Mouse (Mus musculus) MEL (cell line): ENCODE data around the gene Gm49394. TPM values are rescaled to one million over a fixed set of nuclear protein-coding genes. Genes with fewer than 3 reads are reported as not detected.

Experiments used
- DNase-seq: peaks from one replicate; pipeline ENCODE4 v3.0.0; 2011; ENCODE audit warnings: low read depth, low spot score
- H3K27ac ChIP-seq: 2 replicates; pipeline ENCODE4 v1.5.1; 2012; ENCODE audit warnings: low read depth, mild to moderate bottlenecking, control low read depth, low read length, moderate library complexity; ENCODE audit not compliant: control insufficient read depth
- H3K27me3 ChIP-seq, 2 experiments: fragments of 150-350 bp in 1 of 2; sonication (generic) in 1 of 2; 2 replicates each; pipeline ENCODE4 v1.6.1; 2012; ENCODE audit warnings: low read length in 2 of 2, mild to moderate bottlenecking in 2 of 2, improper control_type of control experiment in 1 of 2, moderate library complexity in 1 of 2; ENCODE audit not compliant: insufficient read depth in 2 of 2, control insufficient read depth in 1 of 2
- H3K36me3 ChIP-seq, 2 experiments: 2 replicates each; pipeline ENCODE4 v1.6.1; 2012 to 2014; ENCODE audit warnings: low read length in 2 of 2, improper control_type of control experiment in 1 of 2, inconsistent platforms in 1 of 2, mild to moderate bottlenecking in 1 of 2; ENCODE audit not compliant: insufficient read depth in 2 of 2, control insufficient read depth in 1 of 2
- H3K4me1 ChIP-seq, 2 experiments: fragments of 150-350 bp in 1 of 2; sonication (generic) in 1 of 2; 2 replicates each; pipeline ENCODE4 v1.6.1; 2012; ENCODE audit warnings: low read length in 2 of 2, improper control_type of control experiment in 1 of 2, mild to moderate bottlenecking in 1 of 2; ENCODE audit not compliant: insufficient read depth in 2 of 2, control insufficient read depth in 1 of 2
- H3K4me3 ChIP-seq, 2 experiments: fragments of 150-350 bp in 1 of 2; sonication (generic) in 1 of 2; 2 replicates each; pipeline ENCODE4 v1.5.1; 2012; ENCODE audit warnings: low read depth in 2 of 2, low read length in 2 of 2, mild to moderate bottlenecking in 2 of 2, moderate library complexity in 2 of 2, control low read depth in 1 of 2, improper control_type of control experiment in 1 of 2; ENCODE audit not compliant: control insufficient read depth in 1 of 2, insufficient read depth in 1 of 2
- H3K79me2 ChIP-seq: 2 replicates; pipeline ENCODE4 v1.6.1; 2012; ENCODE audit warnings: mild to moderate bottlenecking, low read length, moderate library complexity; ENCODE audit not compliant: control insufficient read depth, poor library complexity, insufficient read depth
- H3K9ac ChIP-seq: 2 replicates; pipeline ENCODE4 v1.6.1; 2012; ENCODE audit warnings: low read depth, mild to moderate bottlenecking, control low read depth, low read length, moderate library complexity; ENCODE audit not compliant: control insufficient read depth, poor library complexity, severe bottlenecking
- H3K9me3 ChIP-seq: fragments of 150-350 bp; sonication (generic); replicated peaks from 2 replicates; pipeline ENCODE4 v1.6.1; 2012; ENCODE audit warnings: mild to moderate bottlenecking, low read length, improper control_type of control experiment, moderate library complexity; ENCODE audit not compliant: insufficient read depth
- BHLHE40 ChIP-seq: IDR thresholded peaks from 2 replicates; pipeline ENCODE4 v1.6.1; 2012; ENCODE audit warnings: low read depth, mild to moderate bottlenecking, inconsistent platforms, low read length, improper control_type of control experiment, borderline replicate concordance
- CTCF ChIP-seq, 3 experiments: IDR thresholded peaks in 2 of 3; conservative IDR thresholded peaks in 1 of 3; 2 replicates each; pipeline ENCODE4 v1.5.1; 2011 to 2012; ENCODE audit warnings: low read length in 3 of 3, low read depth in 2 of 3, mild to moderate bottlenecking in 2 of 3, improper control_type of control experiment in 1 of 3, inconsistent platforms in 1 of 3, mixed read lengths in 1 of 3, moderate library complexity in 1 of 3; ENCODE audit not compliant: control insufficient read depth in 1 of 3, insufficient read depth in 1 of 3, poor library complexity in 1 of 3, severe bottlenecking in 1 of 3
- E2F4 ChIP-seq: IDR thresholded peaks from 2 replicates; pipeline ENCODE4 v1.6.1; 2011; ENCODE audit warnings: low read depth, low read length, improper control_type of control experiment, borderline replicate concordance
- EP300 ChIP-seq, 2 experiments: IDR thresholded peaks; 2 replicates each; pipeline ENCODE4 v1.6.1; 2011; ENCODE audit warnings: improper control_type of control experiment in 2 of 2, low read length in 2 of 2, low read depth in 1 of 2, mild to moderate bottlenecking in 1 of 2
- JUND ChIP-seq: IDR thresholded peaks from 2 replicates; pipeline ENCODE4 v1.6.1; 2011; ENCODE audit warnings: low read depth, mild to moderate bottlenecking, improper control_type of control experiment, low read length
- KAT2A ChIP-seq: conservative IDR thresholded peaks from 2 replicates; pipeline ENCODE4 v1.6.1; 2012; ENCODE audit warnings: low read depth, low read length, improper control_type of control experiment, inconsistent platforms
- MAFK ChIP-seq: IDR thresholded peaks from 2 replicates; pipeline ENCODE4 v1.6.1; 2011; ENCODE audit warnings: low read depth, mild to moderate bottlenecking, low read length, improper control_type of control experiment, borderline replicate concordance
- MAX ChIP-seq: IDR thresholded peaks from 2 replicates; pipeline ENCODE4 v1.6.1; 2011; ENCODE audit warnings: low read length, improper control_type of control experiment
- MAZ ChIP-seq: IDR thresholded peaks from 2 replicates; pipeline ENCODE4 v1.6.1; 2012; ENCODE audit warnings: low read depth, mild to moderate bottlenecking, inconsistent platforms, low read length, improper control_type of control experiment
- MEF2A ChIP-seq: IDR thresholded peaks from 2 replicates; pipeline ENCODE4 v1.6.1; 2014; ENCODE audit warnings: low read depth, mild to moderate bottlenecking, inconsistent platforms, low read length, improper control_type of control experiment; ENCODE audit not compliant: poor library complexity, insufficient replicate concordance, severe bottlenecking; ENCODE audit errors: extremely low read depth
- MXI1 ChIP-seq: IDR thresholded peaks from 2 replicates; pipeline ENCODE4 v1.6.1; 2011; ENCODE audit warnings: mild to moderate bottlenecking, low read depth, low read length, improper control_type of control experiment
- MYC ChIP-seq: IDR thresholded peaks from 2 replicates; pipeline ENCODE4 v1.6.1; 2011; ENCODE audit warnings: low read depth, mild to moderate bottlenecking, low read length, improper control_type of control experiment, moderate library complexity
- NELFE ChIP-seq: IDR thresholded peaks from 2 replicates; pipeline ENCODE4 v1.6.1; 2011; ENCODE audit warnings: low read depth, low read length, improper control_type of control experiment
- NRF1 ChIP-seq: IDR thresholded peaks from 2 replicates; pipeline ENCODE4 v1.6.1; 2014; ENCODE audit warnings: low read depth, mild to moderate bottlenecking, inconsistent platforms, low read length, improper control_type of control experiment, moderate library complexity; ENCODE audit not compliant: poor library complexity, insufficient read depth, severe bottlenecking
- POLR2A ChIP-seq, 2 experiments: IDR thresholded peaks; 2 replicates each; pipeline ENCODE4 v1.6.1; 2011 to 2012; ENCODE audit warnings: low read length in 2 of 2, mild to moderate bottlenecking in 2 of 2, control low read depth in 1 of 2, improper control_type of control experiment in 1 of 2, low read depth in 1 of 2, moderate library complexity in 1 of 2; ENCODE audit not compliant: control insufficient read depth in 1 of 2, insufficient read depth in 1 of 2, poor library complexity in 1 of 2
- POLR2AphosphoS5 ChIP-seq: IDR thresholded peaks from 2 replicates; pipeline ENCODE4 v1.6.1; 2012; ENCODE audit warnings: low read depth, borderline replicate concordance, mild to moderate bottlenecking, inconsistent platforms, low read length, moderate library complexity, mixed read lengths
- RCOR1 ChIP-seq: IDR thresholded peaks from 2 replicates; pipeline ENCODE4 v1.6.1; 2012; ENCODE audit warnings: low read depth, mild to moderate bottlenecking, inconsistent platforms, low read length, improper control_type of control experiment
- TBP ChIP-seq: IDR thresholded peaks from 2 replicates; pipeline ENCODE4 v1.8.0; 2011; ENCODE audit warnings: low read depth, low read length, improper control_type of control experiment
- ZKSCAN1 ChIP-seq: IDR thresholded peaks from 2 replicates; pipeline ENCODE4 v1.6.1; 2012; ENCODE audit warnings: low read depth, mild to moderate bottlenecking, inconsistent platforms, low read length, improper control_type of control experiment, moderate library complexity
- polyA plus RNA-seq, 2 experiments: library from polyadenylated mRNA; stranded (reverse) in 1 of 2; unstranded in 1 of 2; fragments of >175 nt in 1 of 2; fragments of >200 nt in 1 of 2; gene quantifications; 2 replicates each; pipeline versions ENCODE4 v1.2.1 to v1.2.4; 2012; ENCODE audit warnings: low replicate concordance in 2 of 2, low read depth in 1 of 2; ENCODE audit not compliant: insufficient read length in 2 of 2, insufficient read depth in 1 of 2, missing spikeins in 1 of 2
- total RNA-seq: library from RNA; depleted of rRNA; stranded (reverse); fragments of 300-350 nt; gene quantifications from 2 replicates; pipeline ENCODE4 v1.2.3, GENCODE M21; 2012

Gm49394 gene
- total and polyA plus RNA-seq, 3 experiments = not detected

GRCm38 (mm10) chr7:142706873-142707272 is 37.1 kb upstream of the Gm49394 start:
- H3K27me3 ChIP-seq = peaks cover 0 to 2% of the 10 kb centered on the region in 2 experiments; a peak in 2 of 4 replicates
- no peak overlapping the region for H3K27ac ChIP-seq
- no peaks in the 10 kb centered on the region for H3K79me2 ChIP-seq
- H3K4me1 ChIP-seq = no peaks in the 10 kb centered on the region
- no peaks in the 10 kb centered on the region for H3K9me3 ChIP-seq
- DNase-seq = no peak
- no peak overlapping the region for H3K4me3 ChIP-seq
- TF ChIP-seq NELFE (no peak), MXI1 (no peak), MAFK (no peak), NRF1 (no peak), BHLHE40 (no peak), POLR2A (IDR thresholded peaks at IDR 0.05; ENCODE audit: control insufficient read depth in 1 of 2, insufficient read depth in 1 of 2, low read depth in 1 of 2, low read length in 2 of 2, poor library complexity in 1 of 2) (no peak), CTCF (IDR thresholded peaks at IDR 0.05 in 2 of 3, conservative IDR thresholded peaks at IDR 0.05 in 1 of 3; ENCODE audit: control insufficient read depth in 1 of 3, insufficient read depth in 1 of 3, low read depth in 2 of 3, low read length in 3 of 3, poor library complexity in 1 of 3, severe bottlenecking in 1 of 3) (no peak)
- H3K9ac ChIP-seq = no peak overlapping the region
- no peaks in the 10 kb centered on the region for H3K36me3 ChIP-seq

DNA sequence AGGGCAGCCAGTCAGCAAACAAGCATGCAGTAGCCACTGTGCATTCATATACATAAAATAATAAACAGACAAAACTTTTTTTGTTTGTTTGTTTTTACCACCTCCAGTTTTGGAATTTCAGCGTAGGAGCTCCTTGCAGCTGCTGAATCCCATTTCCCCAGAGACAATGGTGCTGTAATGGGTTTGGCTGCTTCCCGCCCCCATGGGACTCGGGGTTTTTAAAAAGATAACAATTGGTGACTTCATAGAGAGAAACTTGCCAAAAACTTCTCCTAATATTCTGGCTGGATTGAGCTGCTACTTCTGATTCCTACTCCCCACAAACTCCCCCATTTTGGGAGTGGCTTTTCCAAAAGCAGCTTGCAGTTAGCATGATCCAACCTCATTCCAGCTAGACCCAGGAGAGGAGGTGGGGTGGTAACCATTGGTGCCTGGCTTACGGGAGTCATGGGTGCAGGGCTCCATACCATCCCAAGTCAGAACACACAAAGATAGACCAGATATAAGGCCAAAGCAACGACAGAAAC is 29.7 kb upstream of the Gm49394 start:
- no peak for DNase-seq
- Histone ChIP-seq H3K79me2 (no peaks in the 10 kb centered on the region), H3K4me3 (no peak overlapping the region), H3K9me3 (no peaks in the 10 kb centered on the region), H3K36me3 (no peaks in the 10 kb centered on the region), H3K9ac (no peak overlapping the region)
- TF ChIP-seq MAFK (no peak), RCOR1 (no peak), ZKSCAN1 (no peak), MAZ (no peak), MAX (no peak), MEF2A (no peak), KAT2A (no peak), BHLHE40 (no peak), TBP (no peak), POLR2AphosphoS5 (no peak), E2F4 (no peak), NRF1 (no peak), JUND (no peak), POLR2A (IDR thresholded peaks at IDR 0.05; ENCODE audit: control insufficient read depth in 1 of 2, insufficient read depth in 1 of 2, low read depth in 1 of 2, low read length in 2 of 2, poor library complexity in 1 of 2) (no peak), MYC (no peak), EP300 (IDR thresholded peaks at IDR 0.05; ENCODE audit: low read depth in 1 of 2, low read length in 2 of 2) (no peak)
- TF ChIP-seq, all 39 proteins: peak for 0
- Histone ChIP-seq H3K27ac (no peak overlapping the region), H3K4me1 (no peaks in the 10 kb centered on the region), H3K27me3 (no peaks in the 10 kb centered on the region; a peak in 2 of 4 replicates)
